Mouse (Mus musculus) c-Kit-positive CD71-positive TER-119-positive erythroid progenitor cells, embryonic 14.5 days (primary cell): ENCODE measurements around the gene Pex11a.
A peak's percentile ranks its signal among the peaks of the same experiment; 100 is the strongest.
"Not testable (repeated sequence)": the region's sequence is repeated elsewhere in the genome, so short reads cannot be mapped to it uniquely, and the experiment has no call there.

Experiments used
- DNase-seq: peaks from one replicate; pipeline ENCODE4 v3.0.0-alpha.2; 2013; ENCODE audit warnings: low spot score

The Pex11a gene

DNA sequence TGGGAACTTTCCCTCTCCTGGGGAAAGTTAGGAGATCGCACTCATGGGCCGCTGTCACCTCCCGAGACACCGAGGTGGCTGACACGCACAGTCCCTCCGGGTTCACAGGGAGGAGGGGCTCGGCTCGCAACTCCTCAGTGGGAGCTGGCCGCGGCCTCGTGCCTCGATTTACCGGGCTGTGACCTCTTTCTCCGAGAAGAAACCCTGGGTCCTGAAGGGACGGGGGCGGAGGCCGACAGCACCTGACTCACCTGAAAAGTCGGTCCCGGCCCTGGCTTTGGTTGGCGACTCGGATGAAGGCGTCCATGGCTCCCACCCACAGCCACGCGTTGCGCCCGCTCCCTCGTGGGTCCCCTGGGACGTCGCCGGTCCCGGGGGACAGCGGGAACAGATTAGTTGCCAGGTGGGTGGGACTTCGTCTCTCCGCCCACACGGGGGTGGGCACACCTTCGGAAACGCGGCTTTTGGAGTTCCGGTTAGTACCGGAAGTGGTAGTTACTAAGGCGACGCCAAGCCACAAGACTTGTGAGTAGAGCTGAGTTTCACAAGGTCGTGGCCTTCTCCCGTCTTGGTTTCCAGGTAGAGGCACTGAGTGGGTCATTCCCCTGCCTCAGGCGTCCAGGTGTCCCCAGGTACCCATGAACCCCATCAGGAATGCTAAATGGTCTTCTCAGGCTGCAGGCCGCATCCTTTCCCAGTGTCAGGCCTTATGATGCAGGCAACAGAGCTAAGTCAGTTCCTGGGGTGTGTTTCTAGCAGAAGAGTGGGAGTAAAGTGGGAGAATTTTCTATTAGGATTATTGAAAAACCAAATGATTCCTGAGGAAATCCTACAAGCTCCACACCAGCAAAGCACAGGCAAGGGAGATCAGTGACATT is at the start of gene Pex11a, which contains the start of gene Wdr93:
Gene Pex11a, minus strand, starts transcription at position 473 of the 878 bp plus-strand sequence.
Gene Wdr93, plus strand, starts transcription at position 505 of the 878 bp plus-strand sequence.
- DNase-seq: peak; percentile 57

GRCm38 (mm10) chr7:79789812-79790211 is 46.9 kb upstream of the Pex11a start:
- not testable (repeated sequence) for DNase-seq

DNA sequence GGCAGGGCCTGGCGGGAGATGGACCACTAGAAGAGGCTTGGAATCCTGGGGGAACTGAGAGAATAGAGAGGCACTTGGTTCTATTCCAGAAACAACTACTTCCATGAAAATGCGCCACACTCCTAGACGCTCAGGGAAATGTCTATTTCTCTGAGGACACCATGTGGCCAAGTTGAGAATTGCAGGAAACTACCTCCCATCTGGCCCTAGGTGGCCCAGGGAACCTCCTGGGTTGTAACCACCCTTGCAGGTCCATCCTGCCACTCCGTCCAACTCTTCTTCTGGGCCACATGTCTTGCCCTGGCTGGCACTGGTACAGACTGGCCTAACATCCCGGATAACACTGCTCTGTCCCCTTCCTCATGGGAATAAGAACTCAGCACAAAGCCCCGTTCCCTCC is 43.4 kb upstream of the Pex11a start:
- peak; percentile 47 for DNase-seq

GRCm38 (mm10) chr7:79782516-79782855 is 39.6 kb upstream of the Pex11a start:
- no peak for DNase-seq

- no peak for DNase-seq
These were observed 39.0 kb upstream of the Pex11a start for GRCm38 (mm10) chr7:79781826-79782515.

GRCm38 (mm10) chr7:79780647-79781626 is 38.0 kb upstream of the Pex11a start:
- peak; percentile 62 for DNase-seq

GRCm38 (mm10) chr7:79771561-79772512 is 28.9 kb upstream of the Pex11a start:
- DNase-seq: no peak

GRCm38 (mm10) chr7:79769664-79770063 is 26.7 kb upstream of the Pex11a start:
- DNase-seq: no peak

- DNase-seq: no peak
These were observed 23.1 kb upstream of the Pex11a start for GRCm38 (mm10) chr7:79765991-79766390.

DNA sequence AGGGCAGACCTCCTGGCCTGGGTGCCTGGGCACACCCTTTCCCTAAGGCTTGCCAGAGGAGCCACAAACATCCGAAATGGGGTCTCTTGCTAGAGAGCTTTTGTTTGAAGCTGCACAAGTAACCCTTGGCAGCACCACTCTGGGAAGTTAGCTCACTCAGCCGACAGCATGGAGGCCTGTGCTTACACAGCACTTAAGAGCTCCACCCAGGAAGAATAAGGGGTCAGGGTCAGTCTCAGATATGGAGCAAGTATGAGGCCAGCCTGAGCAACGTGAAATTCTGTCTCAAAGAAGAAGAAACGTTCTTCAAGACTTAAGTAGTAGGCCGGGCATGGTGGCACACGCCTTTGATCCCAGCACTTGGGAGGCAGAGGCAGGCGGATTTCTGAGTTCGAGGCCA is 19.2 kb upstream of the Pex11a start:
- no peak for DNase-seq

- DNase-seq: no peak
These were observed 18.4 kb upstream of the Pex11a start for GRCm38 (mm10) chr7:79761124-79761876.

DNA sequence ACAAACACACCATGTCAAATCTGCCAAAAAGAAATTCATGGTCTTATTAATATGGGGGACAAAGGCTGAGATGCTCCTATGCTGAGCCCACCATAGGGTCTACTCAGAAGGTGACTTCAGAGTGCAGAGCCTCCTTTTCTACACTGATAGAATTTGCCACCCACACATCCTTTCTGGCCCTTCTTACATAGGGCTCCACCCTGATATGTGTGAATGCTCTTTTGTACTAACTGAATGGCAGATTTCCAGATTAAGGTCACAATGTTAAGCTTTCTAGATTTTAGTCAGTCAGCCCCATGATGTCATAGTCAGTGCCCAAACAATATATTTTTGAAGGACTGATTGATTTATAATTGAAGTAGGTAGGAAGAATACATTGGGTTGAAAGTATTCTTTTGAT is 16.8 kb upstream of the Pex11a start:
- DNase-seq: no peak

DNA sequence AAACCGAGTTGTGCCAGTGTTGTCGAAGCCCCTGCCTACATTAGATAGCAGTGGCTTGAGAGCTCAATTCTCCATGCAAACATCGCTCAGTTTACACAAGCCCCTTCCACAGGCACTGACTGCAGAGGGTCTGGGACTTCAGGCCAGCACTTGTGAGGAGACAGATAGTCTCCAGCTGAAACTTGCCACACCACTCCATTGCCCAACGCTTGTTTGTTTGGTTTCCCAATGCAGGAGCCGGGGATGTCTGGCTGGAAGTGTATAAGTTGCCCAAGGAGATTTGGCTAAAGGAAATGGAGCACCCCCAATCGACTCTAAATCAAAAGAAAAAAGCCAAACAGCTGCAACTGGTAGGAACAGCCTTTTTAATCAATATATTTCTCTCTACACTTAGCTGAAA is 15.2 kb upstream of the Pex11a start:
- no peak for DNase-seq

GRCm38 (mm10) chr7:79756334-79756733 is 13.4 kb upstream of the Pex11a start:
- DNase-seq: no peak

GRCm38 (mm10) chr7:79749511-79749910 is 6.6 kb upstream of the Pex11a start:
- DNase-seq: no peak

DNA sequence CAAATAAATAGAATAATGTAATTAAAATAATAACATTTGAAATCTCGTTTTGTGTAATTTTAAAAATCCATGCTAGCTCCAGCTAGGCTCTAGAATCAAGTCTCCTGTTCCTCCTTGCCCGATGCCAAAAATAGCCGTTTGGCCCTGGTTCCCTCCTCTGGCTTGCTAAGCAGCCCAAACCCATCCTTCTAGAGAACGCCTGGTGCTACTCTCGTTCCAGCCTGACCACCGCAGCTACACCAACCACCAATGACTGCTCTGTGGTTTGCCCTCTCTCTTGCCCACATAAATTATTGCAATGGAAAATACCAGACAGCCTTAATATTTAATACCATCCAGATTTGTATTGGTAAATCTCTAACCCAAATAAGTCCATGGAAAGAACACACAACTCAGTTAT is 4.7 kb upstream of the Pex11a start:
- no peak for DNase-seq

- no peak for DNase-seq
These were observed 1.7 kb upstream of the Pex11a start for GRCm38 (mm10) chr7:79744585-79744984.

- DNase-seq: no peak
These were observed 1.1 kb upstream of the Pex11a start for GRCm38 (mm10) chr7:79744051-79744450.

GRCm38 (mm10) chr7:79742277-79742658 is 663 bp downstream of the Pex11a start:
- no peak for DNase-seq

DNA sequence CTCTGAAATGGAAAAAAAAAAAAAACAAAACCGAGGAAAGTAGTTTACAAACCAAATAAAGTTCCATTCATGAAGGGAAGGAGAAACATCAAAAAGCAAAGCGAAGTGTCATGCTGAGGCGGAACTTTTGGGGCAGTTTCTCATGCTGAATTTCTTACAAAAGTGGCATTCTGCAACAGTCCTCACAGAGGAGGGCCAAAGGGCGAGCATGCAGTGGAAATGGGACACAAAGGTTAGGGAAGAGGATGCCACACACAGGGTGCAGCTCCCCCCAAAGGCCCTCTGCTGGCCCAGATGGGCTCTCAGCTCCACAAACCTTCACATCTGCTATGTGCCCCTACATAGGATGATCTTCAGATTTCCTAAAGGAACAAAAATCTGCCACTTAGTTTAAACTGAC is 2.7 kb downstream of the Pex11a start:
- no peak for DNase-seq
